Mouse (Mus musculus): ENCODE results near the gene Tm2d3.
A peak's percentile ranks its signal among the peaks of the same experiment; 100 is the strongest.

Tm2d3 gene

DNA sequence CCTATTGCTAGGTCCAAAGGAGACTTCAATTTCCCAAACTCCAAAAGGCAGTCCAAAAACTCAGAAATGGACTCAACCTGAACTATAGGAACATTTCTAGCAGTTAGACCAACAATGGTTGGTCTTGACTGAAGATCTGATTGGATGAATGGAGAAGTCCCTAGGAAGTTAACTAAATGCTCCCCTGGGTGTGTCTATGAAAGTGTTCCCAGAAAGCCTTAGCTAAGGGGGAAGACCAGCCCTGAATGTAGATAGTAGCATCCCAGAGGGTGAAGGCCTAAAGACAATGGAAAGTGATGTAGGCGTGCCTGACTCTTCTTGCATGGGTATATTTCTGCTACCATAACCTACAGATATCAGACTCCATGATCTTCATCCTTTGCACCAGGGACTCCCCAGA lies 17.5 kb downstream of the Tm2d3 start:
- DNase-seq: no peak

DNA sequence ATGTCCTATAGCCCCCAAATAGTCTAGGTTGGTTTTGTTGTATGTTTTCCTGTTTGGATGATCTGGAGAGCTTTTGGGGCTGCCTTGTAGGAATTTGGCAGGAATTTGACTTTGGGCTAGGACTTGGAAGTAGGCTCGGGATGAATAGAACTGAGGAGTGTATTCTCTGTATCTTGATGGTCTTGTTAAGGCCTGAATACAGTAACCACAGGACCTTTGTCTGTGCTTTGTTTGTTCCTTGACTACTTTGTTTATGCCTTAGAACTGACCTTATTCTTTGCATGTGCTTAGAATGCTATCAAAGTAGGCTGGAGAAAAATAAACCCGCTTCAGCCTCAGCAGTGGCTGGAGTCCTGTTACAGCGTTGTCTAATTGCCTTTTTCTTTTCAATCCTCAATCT lies 19.3 kb downstream of the Tm2d3 start:
- no peak for DNase-seq

DNA sequence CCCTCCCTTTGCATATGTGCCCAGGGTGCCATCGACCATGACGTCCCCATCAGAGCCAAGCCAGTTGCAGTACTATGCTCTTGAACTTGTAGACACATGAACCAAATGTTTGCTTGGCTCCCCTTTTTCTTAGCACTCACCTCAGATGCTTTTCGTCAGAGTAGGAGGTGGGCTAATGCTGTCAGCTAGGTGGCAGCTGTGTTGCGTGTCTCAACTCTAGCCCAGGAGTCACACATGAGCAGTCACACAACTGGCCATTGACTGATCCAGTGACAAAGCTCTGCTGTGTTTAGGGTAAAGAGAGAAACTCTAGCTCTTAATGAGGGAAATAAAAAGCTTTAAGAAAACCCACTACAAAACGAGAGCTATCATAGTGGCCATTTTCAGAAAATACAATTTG lies 22.8 kb downstream of the Tm2d3 start:
- no peak for DNase-seq

DNA sequence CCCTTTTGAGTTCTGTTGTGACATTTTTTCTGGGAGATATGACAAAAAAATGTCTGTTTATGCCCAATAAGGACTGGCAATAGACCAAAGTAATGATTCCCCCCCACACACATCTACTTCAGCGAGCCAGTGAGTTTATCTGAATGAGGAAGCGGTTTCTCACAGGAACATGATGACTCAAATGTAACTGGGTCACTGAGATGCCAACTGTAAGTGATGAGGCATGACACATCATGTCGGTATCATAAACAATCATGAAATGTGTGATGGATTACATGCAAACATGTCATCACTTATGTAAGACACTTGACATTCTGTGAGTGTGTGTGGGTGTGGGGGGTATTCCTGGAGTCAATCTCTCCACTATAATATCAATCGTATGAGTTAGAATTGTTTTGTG lies 23.3 kb downstream of the Tm2d3 start:
- DNase-seq: no peak

DNA sequence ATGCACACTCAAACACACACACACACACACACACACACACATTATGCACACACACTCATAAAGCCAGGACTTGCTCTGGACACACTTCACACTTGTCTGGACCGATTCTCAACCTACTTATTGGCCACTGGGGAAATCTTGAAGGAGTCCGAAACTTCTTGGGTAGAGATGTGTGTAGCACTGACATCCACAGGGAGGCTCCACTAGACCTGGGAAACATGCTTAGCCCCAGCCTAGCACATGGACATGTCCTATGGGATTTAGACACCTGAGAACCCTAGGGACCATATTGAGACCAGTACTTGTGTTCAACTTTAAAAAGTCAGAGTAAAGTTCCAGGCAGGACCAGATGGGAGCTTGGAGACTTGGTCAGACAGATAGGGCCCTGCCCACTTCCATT lies 43.1 kb downstream of the Tm2d3 start:
- DNase-seq: no peak

DNA sequence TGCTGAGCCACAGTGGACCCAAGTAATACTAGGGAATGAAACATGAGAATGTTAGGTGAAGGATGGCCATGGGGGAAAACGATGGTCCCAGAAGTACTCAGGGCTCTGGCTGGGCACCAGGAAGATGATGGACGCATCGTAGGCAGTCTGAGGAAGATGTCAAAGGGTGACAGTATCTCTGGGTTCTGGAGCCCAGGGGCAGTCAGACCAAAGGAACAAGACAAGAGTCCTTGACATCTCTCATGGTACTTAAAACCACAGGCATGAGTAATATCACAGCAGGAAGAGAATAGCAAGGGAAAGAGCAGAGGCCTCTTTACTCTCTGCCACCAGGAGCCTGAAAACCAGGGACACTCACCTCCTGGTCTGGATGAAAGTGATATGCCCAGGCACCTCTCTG lies 44.3 kb downstream of the Tm2d3 start:
- no peak for DNase-seq

DNA sequence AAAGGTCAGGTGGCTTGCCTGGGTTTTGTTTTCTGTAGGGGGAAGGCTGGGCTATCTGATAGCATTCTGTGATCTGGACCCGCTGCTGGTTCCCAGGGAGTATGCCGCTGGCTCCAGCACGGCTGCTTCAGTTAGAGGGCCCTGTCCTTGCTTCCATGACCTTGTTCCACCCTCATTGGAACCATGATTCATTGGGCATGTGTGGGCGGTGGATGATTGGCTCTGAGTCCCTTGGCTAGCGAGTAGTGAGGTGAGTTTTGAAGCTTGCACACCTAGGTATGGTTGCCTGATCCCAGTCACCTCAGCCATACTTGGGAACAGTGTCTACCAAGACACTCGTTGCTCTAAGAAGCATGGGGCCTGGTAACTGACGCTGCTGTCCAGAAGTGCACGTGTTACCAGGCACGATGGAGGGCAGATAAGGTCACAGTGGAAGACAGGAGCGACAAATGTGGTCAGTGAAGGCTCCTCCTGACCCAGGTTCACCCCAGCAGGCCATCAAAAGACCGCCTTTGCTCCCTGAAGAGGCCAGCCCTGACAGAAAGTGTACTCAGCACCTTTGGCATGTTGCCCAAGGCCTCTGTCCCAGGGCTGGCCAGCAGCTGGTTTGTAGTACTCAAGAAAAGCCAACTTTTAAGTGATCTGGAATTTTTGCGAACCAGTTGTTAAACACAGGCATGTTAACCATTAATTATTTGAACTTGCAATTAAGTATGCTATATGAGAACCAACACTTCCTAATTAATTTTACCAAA lies 46.5 kb downstream of the Tm2d3 start:
- DNase-seq: peak; percentile 82

DNA sequence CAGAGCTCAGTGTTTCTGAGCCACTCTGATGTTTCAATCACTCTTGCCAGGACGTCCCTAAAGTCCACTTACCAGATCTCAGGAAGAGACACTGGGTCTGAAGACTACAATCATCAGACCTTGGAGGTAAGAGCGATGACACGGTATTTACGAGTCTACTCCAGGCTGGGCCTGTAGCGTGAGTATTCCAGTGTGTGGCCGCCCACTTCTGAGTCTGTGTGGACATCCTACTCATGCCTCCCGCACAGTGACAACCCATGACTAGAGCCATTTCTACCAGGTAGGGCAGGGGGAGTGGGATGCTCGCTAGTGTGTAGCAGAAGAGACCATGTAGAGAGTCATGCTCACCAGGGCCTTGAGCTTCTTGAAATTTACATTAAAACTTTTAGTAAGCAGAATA lies 51.9 kb downstream of the Tm2d3 start:
- no peak for DNase-seq

DNA sequence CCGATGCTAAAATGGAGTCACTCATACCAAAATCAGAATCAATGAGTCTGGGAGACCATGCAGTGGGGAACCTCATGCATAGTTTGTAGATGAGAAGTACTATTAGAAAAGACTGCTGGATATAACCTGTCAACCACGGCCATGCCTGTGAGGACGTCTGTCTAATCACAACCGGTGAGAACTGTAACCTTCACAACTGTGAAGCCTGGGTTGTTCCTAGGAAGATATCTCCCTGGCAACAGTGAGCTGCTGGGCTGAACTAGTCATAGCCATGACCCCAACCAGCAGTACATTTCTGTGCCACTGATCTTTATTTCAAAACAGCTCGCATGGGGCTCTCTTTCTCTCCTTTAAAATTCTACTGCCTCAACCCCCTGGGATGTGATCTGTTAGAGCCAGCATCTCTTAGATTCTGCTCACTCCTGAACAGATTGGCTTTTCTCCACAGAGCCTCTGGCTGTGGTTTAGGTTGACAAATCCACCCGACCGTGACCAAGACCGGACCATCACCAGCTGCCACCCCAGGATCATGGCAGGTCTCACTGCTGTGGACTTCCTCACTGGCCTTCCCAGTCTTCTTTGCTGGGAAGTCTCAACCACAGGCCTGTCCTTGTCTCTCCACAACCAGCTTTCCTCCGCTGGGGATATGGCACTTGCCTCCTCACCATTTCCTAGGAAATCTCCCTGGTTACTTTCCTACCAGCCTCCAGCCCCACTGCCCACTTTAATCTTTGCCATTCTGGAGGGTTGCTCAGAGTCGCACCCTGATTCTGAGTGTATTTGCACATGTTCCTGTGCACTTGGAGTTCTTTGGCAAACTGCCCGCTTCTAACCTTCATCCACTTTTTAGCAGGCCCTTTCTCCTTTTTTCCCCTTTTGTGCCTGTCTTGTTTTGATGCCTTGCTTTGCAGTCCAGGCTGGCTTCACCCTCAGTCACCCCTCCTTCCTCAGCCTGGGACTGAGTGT lies 57.3 kb downstream of the Tm2d3 start:
- DNase-seq: no peak

All from kidney, postnatal 25 days (tissue).